Mouse (Mus musculus) thymus, postnatal 14 days (tissue): ENCODE data around the gene Tprn.

ENCODE experiments used
- DNase-seq: peaks from one replicate; pipeline ENCODE4 v3.0.0; 2021

Tprn gene

DNA sequence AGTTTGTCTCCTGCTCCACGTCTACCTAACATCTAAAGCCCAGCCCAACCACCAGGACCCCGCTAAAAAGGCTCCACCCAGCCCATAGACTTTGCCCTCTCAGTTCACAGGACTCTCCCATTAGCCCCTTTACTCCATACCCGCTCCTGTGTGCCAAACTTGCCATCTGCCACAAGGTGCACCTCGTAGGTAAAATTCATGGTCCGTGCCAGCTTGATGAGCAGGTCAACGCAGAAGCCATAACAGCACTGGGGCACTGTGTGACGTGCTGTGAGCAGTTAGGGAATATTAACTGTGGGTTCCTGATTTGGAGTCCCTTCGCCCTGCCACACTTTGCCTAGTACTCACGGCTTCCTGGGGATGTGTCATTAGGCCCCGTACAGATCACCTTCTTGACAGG, 35.6 kb downstream of the Tprn start:
- DNase-seq: no peak

- DNase-seq: no peak
These were observed 41.0 kb downstream of the Tprn start for GRCm38 (mm10) chr2:25303452-25303851.

- no peak for DNase-seq
These were observed 41.7 kb downstream of the Tprn start for GRCm38 (mm10) chr2:25303931-25304656.

- no peak for DNase-seq
These were observed 42.5 kb downstream of the Tprn start for GRCm38 (mm10) chr2:25304657-25305541.

- DNase-seq: no peak
These were observed 43.4 kb downstream of the Tprn start for GRCm38 (mm10) chr2:25305587-25306359.

DNA sequence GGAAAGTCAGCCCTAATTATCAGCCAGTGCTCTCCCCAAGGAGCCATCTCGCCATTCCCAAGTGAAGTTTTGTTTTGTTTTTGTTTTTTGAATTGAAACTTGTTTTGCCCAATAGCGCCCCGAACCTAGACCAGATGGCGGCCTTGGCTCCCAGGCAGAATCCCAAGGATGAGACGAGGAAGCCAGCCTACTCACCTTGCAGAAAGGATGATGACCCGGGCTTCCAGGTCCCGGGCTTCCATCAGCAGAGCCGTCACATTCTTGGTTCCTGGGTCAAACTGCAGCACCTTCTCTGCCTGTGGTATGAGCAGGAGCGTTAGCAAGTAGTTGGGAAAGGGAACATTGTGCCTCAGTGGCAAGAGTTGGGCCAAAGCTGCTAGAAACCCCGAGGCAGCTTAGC, 47.8 kb downstream of the Tprn start:
- DNase-seq: no peak

DNA sequence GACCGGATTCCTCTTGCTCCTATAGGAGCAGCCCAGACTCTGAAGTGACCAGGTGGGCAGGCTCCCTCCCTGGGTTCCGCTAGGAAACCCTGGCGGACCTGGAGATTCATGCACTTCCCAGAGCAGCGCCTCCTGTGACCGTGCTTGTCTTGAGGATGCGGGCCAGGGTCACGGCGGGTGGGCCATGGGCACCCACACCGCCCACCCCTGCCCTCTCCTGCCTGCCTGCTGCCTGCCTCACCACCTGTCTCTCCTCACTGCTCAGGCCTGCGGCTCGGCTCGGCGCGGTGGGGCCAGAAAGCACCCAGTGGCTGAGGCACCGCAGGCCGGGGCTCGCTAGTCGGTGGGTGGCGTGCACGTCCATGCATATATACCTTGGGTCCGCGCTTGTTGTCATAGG, 48.6 kb downstream of the Tprn start:
- no peak for DNase-seq

GRCm38 (mm10) chr2:25311491-25311891, 49.1 kb downstream of the Tprn start:
- DNase-seq: no peak

GRCm38 (mm10) chr2:25318119-25318966, 55.9 kb downstream of the Tprn start:
- DNase-seq: no peak

- peak; percentile 74 for DNase-seq
These were observed 56.8 kb downstream of the Tprn start, which contains the start of gene Grin1 for GRCm38 (mm10) chr2:25318971-25319773. Gene Grin1 (minus strand): TSS chr2:25319187.
